Mouse (Mus musculus): Measurements from ENCODE around the gene Cxcr5. TPM values are rescaled to one million over a fixed set of nuclear protein-coding genes. Genes with fewer than 3 reads are reported as not detected.

Cxcr5 gene
- polyA plus RNA-seq, 1 experiment = 10.7 TPM

GRCm38 (mm10) chr9:44485516-44486161 is 76.0 kb downstream of the Cxcr5 start:
- no peak for DNase-seq (ENCODE audit: low read depth, low spot score)
- 15% methylated on average over 14 of the region's 14 CpGs for WGBS

GRCm38 (mm10) chr9:44485105-44485515 is 76.6 kb downstream of the Cxcr5 start:
- WGBS = 22% methylated on average over 6 of the region's 6 CpGs
- no peak for DNase-seq (ENCODE audit: low read depth, low spot score)

- DNase-seq (ENCODE audit: low read depth, low spot score) = no peak
- WGBS = 2% methylated on average over 7 of the region's 7 CpGs
Observed at GRCm38 (mm10) chr9:44484311-44485104, 77.2 kb downstream of the Cxcr5 start.

GRCm38 (mm10) chr9:44483510-44484044 is 78.1 kb downstream of the Cxcr5 start:
- no peak for DNase-seq (ENCODE audit: low read depth, low spot score)
- WGBS = under 1% methylated on average over 12 of the region's 12 CpGs

GRCm38 (mm10) chr9:44483041-44483509 is 78.6 kb downstream of the Cxcr5 start:
- 0% methylated on average over 39 of the region's 39 CpGs for WGBS
- no peak for DNase-seq (ENCODE audit: low read depth, low spot score)

GRCm38 (mm10) chr9:44482552-44482951 is 79.1 kb downstream of the Cxcr5 start, which contains the start of gene Bcl9l:
Gene Bcl9l (plus strand): TSS chr9:44482825.
- DNase-seq (ENCODE audit: low read depth, low spot score) = no peak
- under 1% methylated on average over 31 of the region's 31 CpGs for WGBS

GRCm38 (mm10) chr9:44482112-44482511 is 79.6 kb downstream of the Cxcr5 start:
- WGBS = 23% methylated on average over 3 of the region's 3 CpGs
- DNase-seq (ENCODE audit: low read depth, low spot score) = no peak

- DNase-seq (ENCODE audit: low read depth, low spot score) = no peak
- WGBS = under 1% methylated on average over 26 of the region's 26 CpGs
Observed at GRCm38 (mm10) chr9:44479628-44480428, 81.8 kb downstream of the Cxcr5 start.

GRCm38 (mm10) chr9:44478959-44479605 is 82.6 kb downstream of the Cxcr5 start:
- under 1% methylated on average over 29 of the region's 29 CpGs for WGBS
- no peak for DNase-seq (ENCODE audit: low read depth, low spot score)

GRCm38 (mm10) chr9:44478229-44478921 is 83.3 kb downstream of the Cxcr5 start:
- WGBS = under 1% methylated on average over 27 of the region's 27 CpGs
- no peak for DNase-seq (ENCODE audit: low read depth, low spot score)

GRCm38 (mm10) chr9:44477339-44478228 is 84.1 kb downstream of the Cxcr5 start:
- WGBS = 7% methylated on average over 24 of the region's 24 CpGs
- DNase-seq (ENCODE audit: low read depth, low spot score) = no peak

GRCm38 (mm10) chr9:44475936-44476335 is 85.7 kb downstream of the Cxcr5 start:
- WGBS = 95% methylated on average over 3 of the region's 3 CpGs
- no peak for DNase-seq (ENCODE audit: low read depth, low spot score)

GRCm38 (mm10) chr9:44474327-44474726 is 87.3 kb downstream of the Cxcr5 start:
- 25% methylated on average over 1 of the region's 1 CpGs for WGBS
- no peak for DNase-seq (ENCODE audit: low read depth, low spot score)

- no peak for DNase-seq (ENCODE audit: low read depth, low spot score)
- 67% methylated on average over 3 of the region's 3 CpGs for WGBS
Observed at GRCm38 (mm10) chr9:44473184-44473583, 88.5 kb downstream of the Cxcr5 start.

GRCm38 (mm10) chr9:44468800-44469199 is 92.9 kb downstream of the Cxcr5 start:
- no peak for DNase-seq (ENCODE audit: low read depth, low spot score)

GRCm38 (mm10) chr9:44468224-44468623 is 93.5 kb downstream of the Cxcr5 start:
- 23% methylated on average over 7 of the region's 7 CpGs for WGBS

More at GRCm38 (mm10) chr9:44468800-44469199, 92.9 kb downstream of the Cxcr5 start:
- WGBS = 47% methylated on average over 2 of the region's 2 CpGs

GRCm38 (mm10) chr9:44461950-44462349 is 99.7 kb downstream of the Cxcr5 start:
- DNase-seq (ENCODE audit: low read depth, low spot score) = no peak
- WGBS = 72% methylated on average over 5 of the region's 5 CpGs

More at GRCm38 (mm10) chr9:44468224-44468623, 93.5 kb downstream of the Cxcr5 start:
- no peak for DNase-seq (ENCODE audit: low read depth, low spot score)
